Mouse (Mus musculus): Measurements from ENCODE around the gene Isca1.
"Not testable (repeated sequence)": the region's sequence is repeated elsewhere in the genome, so short reads cannot be mapped to it uniquely, and the experiment has no call there.

Gene Isca1

DNA sequence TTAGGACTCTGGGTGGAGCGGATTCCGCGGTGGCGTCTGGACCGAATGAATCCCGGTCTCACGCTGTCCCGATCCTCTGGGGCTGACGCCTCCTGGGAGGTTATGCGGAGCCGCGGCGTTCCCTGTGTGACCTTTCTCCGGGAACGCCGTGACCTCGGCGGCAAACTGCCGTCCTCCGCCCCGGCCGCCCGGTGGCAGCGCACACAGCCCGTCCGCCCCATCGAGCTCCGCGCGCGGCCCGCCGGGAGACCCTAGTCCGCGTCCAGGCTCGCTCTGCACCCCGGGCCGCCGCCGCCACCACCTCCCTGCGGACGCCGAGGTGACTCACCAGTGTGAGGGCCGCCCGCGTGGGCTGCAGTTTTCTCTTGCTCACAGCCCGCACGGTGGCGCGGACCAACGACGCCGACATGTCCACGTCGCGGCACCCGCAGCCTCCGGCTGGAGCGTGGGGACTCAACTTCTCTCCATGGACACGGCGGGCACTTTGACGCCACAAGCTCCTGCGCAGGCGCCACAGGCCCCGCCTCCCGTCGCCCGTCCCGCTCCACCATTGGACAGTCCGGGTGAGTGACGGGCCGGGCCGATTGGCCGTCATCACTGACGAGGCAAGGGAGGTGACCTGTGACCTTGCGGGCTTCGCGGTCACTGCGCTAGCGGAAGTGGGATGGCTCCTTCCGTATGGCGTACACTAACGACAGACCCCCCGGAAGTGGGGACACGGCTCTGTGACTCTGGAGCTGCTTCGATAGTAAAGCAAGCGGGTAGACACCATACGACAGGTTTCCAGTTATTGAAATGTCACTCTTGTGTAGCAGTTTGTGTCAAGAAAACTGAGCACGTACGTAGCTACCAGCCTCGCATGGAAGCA, at the start of gene Isca1:
Isca1 (minus strand) TSS at position 515 of the 868 bp plus-strand sequence.
- peak; percentile 96 for DNase-seq (ENCODE audit: low read depth, low spot score)

DNA sequence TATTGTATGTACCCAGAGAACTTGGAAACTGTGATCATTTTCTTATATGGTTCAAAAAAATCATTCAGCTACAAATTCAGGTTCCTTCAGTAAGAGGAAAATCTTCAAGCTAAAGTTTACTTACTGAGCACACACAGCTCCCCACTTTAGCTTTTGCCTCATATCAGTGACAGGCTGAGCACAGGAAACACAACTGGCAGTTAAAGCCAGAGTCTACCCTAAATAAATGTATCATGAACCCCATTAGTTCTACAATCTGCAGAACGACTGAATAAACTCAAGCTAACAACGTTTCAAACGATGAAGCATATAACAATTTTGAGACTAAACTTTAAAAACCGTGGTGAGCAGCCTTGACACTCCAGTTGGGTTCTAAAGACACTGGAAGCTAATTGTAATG, 47.7 kb upstream of the Isca1 start:
- no peak for DNase-seq (ENCODE audit: low read depth, low spot score)

DNA sequence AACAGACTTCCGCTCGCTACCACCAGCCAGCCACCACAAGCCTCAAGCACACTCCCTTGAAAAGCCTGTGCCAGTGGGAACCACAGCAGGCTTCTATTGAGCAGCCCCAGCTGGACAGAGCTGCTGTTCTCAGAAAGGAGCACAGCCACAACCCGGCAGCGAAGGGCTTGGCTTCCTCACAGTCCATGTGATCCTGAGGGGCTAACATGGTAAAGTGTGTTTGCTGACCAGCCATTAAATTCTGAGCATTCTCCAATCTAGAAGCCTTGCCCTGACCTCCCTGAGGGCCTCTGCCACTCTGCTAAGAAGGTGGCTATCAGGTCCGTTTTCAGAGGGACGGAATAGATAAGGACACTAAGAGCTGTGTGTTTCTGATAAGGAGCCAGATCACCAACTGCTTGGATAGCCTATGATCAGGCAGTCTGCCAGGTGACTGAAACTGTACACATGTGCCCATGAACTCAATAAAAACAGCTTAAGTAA, 44.5 kb upstream of the Isca1 start:
- no peak for DNase-seq (ENCODE audit: low read depth, low spot score)

DNA sequence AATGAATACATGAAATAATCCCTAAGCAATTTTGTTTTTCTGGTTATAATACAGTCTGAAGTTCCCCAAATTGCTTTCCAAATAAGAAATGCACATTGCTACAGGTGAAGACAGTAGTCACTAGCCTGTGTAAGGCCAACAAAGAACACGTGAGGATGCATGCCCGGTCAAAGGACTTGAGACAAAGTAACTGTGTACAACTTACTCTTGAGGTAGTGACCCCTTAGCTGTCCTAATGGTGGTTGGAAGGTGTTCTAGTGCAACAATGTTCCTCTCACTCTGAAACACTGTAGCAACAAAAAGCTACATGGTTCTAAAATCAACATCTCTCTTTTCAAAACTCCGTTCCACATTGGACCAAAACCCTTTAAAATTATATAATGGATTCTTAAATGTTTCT, 42.0 kb upstream of the Isca1 start:
- DNase-seq (ENCODE audit: low read depth, low spot score), result no peak

DNA sequence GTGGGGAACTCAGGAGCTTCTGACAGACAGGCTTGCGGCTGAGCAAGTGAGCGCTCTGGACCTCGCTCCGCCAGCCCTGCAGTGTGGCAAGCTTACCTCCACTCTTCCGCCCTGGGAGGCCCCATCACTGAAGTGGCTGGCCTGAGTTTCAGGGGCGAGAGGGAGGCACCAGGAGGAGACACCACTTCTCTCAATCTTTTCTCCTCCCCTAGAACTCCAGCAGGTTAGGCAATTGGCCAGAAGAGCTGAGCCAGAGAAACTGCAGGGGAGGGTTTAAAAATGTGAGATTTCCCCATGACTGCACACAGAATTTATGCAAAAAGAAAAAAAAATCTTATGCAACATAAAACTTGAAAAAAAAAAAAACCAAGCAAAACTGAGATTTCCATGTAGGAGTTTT, 31.4 kb upstream of the Isca1 start:
- DNase-seq (ENCODE audit: low read depth, low spot score), result peak; percentile 64

DNA sequence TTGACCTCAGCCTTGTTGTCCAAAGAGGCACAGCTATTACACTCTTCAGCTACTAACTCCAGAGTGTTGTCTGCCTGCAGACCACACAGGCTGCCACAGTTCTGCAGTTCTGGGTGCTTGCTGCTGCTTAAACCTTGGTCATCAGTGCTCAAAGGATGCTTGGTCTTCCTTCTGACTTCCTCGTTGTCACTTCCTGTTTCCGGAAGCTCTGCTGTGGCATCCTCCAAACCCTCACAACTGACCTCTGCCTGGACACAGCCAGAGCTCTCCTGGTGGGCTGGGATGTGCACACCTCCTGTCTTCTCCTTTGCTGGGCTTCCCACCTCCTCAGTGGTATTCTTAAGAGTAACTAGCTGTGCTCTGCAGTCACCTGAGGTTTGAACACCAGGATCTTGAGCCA, 30.5 kb upstream of the Isca1 start:
- no peak for DNase-seq (ENCODE audit: low read depth, low spot score)

DNA sequence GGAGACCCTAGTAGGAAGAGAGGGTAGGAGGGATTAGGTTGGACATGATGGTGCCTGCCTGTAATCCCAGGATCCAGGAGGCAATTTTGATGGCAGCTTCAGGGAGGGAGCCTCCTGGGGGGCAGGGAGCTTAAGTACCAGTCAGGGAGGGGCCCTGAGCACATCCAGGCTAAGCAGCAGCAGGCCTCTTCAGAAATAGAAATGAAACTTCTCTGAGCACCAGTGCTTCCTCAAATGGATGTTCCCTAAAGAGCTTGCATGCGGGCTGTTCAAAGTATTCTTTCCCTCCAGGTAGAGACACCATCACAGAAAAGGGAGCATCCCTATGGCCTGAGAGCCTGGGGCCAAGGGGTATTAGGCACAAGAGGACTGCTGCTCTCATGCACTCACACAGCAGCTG, 28.7 kb upstream of the Isca1 start:
- DNase-seq (ENCODE audit: low read depth, low spot score), result no peak

DNA sequence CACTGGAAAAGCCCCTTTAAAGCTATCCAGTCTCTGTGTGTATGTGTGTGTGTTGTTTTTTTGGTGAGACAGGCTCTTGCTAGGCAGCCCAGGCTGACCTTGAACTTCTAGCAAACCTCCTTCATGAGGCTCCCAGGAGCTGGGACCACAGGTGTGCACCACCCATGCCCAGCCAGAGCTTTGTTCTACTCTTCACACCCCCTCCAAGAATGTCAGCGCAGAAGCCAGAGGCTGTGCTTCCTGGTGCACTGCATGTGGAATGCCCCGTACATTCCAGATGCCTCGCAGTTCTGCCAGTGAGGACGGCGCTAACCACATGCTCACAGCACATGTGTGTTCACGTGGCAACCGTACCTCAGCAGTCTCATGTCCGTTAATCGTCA, 26.8 kb upstream of the Isca1 start:
- DNase-seq (ENCODE audit: low read depth, low spot score), result no peak

DNA sequence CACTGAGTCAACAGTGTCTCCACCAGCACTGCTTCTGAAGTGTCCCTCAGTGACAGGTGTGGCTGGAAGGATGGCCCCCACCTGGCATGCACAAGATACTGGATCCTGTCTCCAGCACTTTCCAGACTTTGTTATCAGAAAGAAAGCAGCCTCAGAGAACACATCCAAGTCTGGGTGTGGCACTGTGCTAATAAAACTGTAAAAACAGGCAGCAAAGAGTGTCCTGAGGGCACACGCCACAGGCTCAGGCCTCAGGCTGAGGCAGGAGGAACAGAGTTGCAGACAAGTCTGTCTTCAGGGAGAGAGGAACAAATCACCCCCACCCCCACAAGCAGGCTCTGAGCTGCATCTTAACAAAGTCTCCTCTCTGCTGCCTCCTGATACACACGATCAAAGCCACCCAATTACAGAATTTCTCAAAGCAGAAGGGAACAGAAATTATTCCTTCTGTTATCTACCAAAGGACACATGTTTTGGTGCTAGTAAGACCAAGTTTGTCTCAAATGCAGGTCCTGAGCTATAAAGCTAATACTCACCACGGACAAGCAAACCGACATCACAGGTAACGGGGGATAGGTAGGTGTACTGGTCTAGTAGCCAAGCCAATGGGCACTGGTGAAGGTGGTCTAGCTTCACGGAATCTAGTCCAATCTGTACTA, 26.3 kb upstream of the Isca1 start:
- DNase-seq (ENCODE audit: low read depth, low spot score), result no peak

DNA sequence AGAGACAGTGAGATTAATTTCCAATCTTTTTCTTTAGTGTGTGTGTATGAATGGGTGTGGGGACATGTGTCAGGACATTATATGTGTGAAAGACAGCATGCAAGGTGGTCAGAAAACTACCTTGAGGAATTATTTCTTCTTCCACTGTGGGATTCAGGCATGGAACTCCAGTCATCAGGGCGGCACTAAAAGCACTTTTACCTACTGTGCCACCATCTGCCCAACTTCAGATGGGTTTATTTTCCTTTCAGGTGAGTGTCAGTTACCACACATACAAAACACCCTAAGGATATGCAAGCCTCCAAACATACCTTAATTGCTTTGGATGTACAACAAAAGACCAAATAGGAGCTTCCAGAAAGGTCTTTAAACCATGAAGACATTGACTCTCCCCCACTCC, 25.2 kb upstream of the Isca1 start:
- no peak for DNase-seq (ENCODE audit: low read depth, low spot score)

DNA sequence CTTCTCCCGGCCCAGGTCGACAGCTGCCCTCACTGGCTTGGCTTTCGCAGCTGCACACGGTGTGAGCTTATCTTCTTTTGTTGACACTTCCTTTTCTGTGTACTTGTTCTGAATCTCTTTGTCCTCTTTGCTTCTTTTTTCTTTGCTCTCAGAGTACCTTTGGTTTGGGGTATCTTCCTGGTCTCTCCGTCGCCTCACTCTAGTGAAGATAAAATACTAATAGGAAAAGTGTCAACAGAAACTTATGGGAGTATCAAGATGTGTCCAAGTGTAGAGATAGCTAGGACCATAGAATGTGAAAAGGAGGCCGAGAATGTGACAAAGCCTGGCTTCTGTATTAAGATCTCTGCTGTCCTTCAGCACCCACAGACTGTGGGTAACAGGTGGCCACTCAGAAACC, 12.5 kb upstream of the Isca1 start, which contains the start of gene Gm49354:
Gm49354 (minus strand) TSS at position 101 of the 400 bp plus-strand sequence.
- DNase-seq (ENCODE audit: low read depth, low spot score), result no peak

DNA sequence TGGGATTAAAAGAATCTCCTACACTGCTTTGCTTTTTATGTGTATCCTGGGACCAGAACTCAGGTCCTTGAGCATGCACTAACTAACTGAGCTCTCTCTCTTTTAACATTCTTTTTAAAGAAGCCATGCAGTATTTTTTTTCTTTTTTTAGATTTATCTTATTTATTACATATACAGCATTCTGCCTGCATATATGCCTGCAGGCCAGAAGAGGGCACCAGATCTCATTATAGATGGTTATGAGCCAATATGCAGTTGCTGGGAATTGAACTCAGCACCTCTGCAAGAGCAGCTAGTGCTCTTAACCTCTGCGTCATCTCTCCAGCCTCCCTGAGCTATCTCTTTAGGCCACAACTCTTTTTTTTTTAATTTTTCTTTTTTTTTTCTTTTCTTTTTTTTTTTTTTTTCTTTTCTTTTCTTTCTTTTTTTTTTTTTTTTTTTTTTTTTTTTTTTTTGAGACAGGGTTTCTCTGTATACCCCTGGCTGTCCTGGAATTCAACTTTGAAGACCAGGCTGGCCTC, 10.2 kb upstream of the Isca1 start:
- DNase-seq (ENCODE audit: low read depth, low spot score), result not testable (repeated sequence)

DNA sequence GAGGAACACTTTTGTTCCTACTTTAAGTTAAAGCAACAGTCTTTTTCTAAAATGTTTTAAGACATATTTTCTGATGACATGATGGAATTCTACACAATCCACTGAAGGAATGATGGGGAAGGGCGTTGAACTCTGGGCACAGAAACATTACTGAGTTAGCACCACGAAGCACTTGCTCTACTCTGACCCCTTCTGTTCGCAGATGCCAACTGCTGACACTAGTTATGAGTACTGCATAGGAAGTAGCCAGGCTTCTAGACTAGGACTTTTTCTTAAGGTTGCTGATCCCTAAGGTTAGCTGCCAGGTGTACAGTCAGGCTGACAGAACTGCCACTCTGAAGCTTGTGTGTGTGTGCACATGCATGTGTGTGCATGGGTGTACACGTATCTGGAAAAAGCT, 9.6 kb upstream of the Isca1 start:
- no peak for DNase-seq (ENCODE audit: low read depth, low spot score)

DNA sequence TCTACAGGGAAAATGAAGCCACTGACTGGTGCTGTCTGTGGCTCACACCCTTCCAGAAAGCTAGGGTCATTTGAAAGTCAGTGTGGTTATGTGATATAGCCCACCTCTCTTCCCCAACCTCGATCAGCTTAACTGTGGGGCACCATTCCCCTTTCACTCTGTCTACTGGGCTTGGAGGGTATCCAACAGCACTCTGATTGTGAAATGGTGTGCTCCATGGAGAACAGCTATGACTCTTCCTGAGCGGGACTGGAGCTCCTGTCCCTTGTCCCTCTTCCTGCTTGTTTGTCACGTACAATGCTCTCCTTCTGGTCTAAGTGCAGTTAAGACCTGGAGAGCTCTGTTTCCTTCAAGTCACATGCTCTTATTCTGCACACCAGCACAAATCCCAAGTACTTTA, 5.6 kb upstream of the Isca1 start:
- no peak for DNase-seq (ENCODE audit: low read depth, low spot score)

DNA sequence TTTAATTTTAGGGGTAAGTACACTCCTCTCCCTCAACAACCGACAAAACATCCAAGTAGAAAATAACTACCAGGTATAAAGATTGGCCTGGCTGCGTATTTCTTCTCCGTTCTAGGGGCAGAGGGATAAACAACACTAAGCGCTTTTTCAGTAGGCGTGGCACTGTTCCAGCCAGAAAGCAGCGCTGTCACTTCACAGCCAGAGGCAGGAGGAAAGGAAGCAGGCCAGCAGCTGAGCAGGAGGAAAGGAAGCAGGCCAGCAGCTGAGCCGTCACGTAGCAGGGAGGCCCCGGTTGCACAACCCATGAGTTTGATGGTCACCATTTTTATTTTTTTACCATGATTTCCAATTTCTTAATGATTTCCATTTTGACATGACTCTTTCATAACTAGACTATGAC, 1.6 kb upstream of the Isca1 start:
- peak; percentile 52 for DNase-seq (ENCODE audit: low read depth, low spot score)

DNA sequence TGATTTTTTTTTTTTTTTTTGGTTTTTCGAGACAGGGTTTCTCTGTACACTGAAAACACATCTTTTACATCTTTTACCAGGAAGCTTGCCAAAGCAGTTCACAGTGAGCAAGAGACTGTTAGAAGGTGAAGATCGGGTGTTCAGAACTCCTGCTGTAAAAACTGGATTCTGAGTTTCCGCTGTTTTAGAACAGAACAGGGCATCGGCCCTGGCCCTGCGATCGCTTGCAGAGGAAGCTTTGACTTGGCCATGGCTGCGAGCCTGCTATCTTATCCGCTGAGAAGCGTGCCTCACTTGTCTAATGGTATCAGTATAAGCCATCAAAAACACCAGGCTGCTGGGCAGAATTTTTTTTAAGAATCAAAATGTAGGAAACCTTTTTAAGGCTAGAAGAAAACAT, 1.2 kb upstream of the Isca1 start:
- peak; percentile 35 for DNase-seq (ENCODE audit: low read depth, low spot score)

DNA sequence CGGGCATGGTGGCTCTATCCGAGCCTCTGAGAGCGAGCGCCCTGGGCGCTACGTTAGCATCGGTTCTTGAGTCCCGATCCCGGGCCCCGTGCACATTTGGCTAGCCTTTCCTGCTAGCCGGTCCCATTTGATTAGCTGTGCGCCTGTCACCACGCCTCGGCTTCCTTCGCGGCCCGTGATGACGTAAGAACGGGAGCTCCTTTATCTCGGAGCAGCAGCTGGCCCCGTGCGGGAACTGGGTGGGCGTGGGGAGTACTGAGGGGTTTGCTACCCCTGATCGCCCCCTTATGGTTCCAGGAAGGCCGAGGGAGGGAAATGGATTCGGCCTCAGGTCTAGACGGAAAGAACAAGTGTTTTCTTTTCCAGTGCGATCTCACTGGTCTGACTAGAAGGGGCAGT, 553 bp upstream of the Isca1 start:
- DNase-seq (ENCODE audit: low read depth, low spot score), result peak; percentile 70

DNA sequence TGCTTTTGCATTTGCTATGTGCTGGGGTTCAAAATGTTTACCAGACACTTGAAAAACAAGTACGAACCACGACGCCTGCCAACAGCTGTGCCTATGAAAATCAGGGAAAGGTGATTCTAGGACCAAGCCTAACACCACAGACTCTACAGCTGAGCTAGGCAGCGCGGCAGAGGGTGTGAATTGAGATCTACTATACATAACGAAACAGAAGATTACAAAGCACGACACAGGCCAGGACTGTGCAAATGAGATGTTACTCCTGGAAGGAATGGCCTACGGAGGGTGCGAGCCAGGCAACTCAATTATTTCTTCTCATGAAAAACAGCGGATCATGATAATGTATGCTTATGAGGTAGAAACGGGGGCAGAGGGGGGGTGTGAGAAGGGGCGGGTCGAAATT, 1.1 kb downstream of the Isca1 start:
- no peak for DNase-seq (ENCODE audit: low read depth, low spot score)

DNA sequence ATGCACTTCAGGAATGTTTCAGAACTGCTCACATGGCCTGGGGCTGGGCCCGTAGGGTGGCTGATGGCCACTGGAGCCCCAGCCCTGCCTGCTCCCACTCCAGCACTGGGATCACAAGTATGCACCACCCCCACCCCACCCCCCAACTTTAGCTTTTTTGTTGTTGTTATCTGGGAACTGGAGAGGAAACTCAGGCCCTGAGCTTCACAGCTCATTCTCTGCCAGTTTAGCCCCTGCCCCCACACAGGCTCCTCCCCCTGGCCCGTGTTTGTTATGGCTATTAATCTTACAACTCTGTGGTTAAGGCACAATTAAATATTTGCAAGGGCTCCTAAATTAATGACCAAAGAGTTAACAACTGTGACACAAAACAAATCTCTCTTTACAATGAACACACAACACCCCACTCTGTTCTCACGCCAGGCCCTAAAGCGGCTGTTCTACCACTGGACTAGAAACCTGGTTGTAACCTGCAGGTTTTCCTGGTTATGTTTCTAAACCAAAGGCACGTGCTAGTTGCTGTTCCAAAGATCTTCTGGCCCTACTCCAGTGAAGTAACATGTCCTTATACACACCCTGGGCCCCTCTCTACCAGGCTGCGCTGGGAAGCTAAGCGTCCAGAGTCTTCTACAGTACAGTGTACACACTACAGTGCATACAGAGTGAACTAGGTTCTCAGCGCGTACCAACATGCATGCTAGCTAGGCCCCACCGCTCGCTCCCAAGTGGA, 2.7 kb downstream of the Isca1 start:
- no peak for DNase-seq (ENCODE audit: low read depth, low spot score)

DNA sequence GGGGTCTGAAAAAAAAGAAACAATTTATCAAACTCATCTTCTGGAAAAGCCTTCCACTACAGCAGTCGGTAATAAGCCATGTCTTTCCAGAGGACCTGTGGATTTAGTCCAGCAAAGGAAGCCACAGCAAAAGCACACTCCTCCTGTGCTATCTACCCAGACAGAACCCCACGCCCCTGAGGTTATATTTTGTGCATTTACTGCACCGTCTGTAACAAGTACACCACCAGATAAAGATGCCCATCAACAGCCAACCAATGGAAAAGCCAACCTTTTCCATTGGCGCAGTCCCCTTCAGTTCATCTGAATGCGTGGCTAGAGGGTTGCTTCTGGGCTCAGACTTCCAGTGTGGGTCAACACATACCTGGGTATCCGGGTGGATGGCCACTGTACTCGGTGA, 6.8 kb downstream of the Isca1 start:
- DNase-seq (ENCODE audit: low read depth, low spot score), result no peak

DNA sequence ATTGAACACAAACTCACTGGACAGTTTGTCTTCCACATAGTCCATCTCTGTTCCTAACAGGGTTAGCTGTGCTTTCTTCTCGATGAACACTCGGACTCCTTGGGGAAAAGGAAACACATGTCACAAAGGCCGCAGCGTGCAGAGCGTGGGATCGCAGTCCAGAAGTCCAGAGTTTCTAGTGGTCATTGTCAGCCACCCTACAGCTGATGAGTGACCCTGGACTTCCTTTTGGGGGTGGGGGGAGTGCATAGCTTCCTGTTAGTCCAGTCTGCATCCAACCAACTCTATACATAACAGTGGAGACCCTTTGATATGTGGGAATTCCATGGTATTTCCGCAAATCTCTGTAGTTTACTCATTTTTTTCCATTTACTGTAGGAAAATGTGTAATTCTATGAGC, 12.7 kb downstream of the Isca1 start:
- no peak for DNase-seq (ENCODE audit: low read depth, low spot score)

DNA sequence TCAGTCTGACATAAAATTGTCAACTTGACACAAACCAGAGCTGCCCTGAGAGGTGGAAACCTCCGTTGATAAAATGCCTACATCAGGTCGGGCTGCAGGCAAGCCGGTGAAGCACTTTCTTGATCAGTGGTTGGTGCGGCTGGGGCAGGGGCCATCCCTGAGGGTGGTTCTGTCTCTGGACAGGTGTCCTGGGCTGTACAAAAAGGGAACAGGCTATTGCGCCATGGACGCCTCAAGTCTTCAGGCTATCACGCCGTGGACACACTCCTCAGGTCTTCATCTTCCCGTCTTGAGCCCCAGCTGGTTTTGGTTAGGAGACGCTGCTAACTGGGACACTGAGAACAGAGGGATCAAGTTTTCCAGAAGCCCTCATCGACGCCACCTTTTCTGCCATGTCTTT, 19.3 kb downstream of the Isca1 start:
- no peak for DNase-seq (ENCODE audit: low read depth, low spot score)
